Mouse (Mus musculus): ENCODE measurements around the gene Bahcc1. TPM values are rescaled to one million over a fixed set of nuclear protein-coding genes. Genes with fewer than 3 reads are reported as not detected.

The Bahcc1 gene
- polyA plus RNA-seq, 1 experiment from 2014 or later, result 3.1 TPM

DNA sequence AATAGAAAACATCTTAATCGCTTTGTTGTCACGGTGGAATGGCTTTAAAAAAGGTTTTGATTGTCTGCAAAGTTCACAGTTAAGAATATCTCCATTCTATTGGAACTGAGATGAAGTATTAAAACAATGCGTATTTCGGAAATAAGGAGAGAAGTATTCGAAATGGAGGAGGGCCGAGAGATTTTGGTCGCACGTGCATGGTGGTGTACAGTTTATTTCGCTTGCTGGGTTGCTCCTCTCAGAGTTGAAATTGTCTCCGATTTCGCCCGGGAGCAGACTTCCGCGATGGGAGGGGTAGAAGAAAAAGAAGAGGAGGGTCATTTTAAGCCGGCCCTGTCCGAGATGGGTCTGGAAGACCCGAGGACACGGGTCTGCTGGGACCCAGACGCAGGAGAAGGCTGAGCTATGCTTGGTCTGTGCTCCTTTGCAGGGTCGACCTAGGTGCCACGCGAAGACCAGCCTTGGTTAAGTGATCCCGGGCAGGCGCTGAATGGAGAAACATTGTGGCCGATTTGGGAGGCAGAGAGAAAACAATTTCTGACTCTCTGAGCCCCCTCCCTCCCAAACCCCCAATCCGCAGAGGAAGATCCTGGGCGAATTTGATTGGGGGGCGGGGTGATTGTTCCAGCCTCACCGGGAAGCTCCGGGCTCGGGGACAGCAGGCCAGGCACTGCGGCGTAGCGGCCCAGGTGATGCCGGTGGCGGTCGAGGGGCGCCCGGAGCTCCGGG, 2.8 kb downstream of the Bahcc1 start:
- no peaks in the 10 kb centered on the region for H3K36me3 ChIP-seq (ENCODE audit: control insufficient read depth, insufficient read depth)
- H3K4me3 ChIP-seq (ENCODE audit: low read depth, low read length), result peak overlapping the region; percentile 82
- H3K9me3 ChIP-seq (ENCODE audit: control insufficient read depth), result no peaks in the 10 kb centered on the region
- H3K9ac ChIP-seq (ENCODE audit: low read depth, low read length), result peak overlapping the region; percentile 92
- H3K4me1 ChIP-seq (replicated peaks; ENCODE audit: control insufficient read depth, insufficient read depth, low read length), result peaks cover 9% of the 10 kb centered on the region; the same call in 1 of the 2 replicates
- no peak for ATAC-seq
- no peaks in the 10 kb centered on the region for H3K27me3 ChIP-seq (replicated peaks; ENCODE audit: control insufficient read depth, insufficient read depth, low read length)
- peak overlapping the region; percentile 97 for H3K4me2 ChIP-seq (replicated peaks; ENCODE audit: low read depth)
- peak overlapping the region; percentile 78 for H3K27ac ChIP-seq (ENCODE audit: low read depth, low read length)
- under 1% methylated on average over 40 of the region's 40 CpGs for WGBS
- no peak for TF ChIP-seq CTCF (IDR thresholded peaks at IDR 0.05; ENCODE audit: low read depth)

DNA sequence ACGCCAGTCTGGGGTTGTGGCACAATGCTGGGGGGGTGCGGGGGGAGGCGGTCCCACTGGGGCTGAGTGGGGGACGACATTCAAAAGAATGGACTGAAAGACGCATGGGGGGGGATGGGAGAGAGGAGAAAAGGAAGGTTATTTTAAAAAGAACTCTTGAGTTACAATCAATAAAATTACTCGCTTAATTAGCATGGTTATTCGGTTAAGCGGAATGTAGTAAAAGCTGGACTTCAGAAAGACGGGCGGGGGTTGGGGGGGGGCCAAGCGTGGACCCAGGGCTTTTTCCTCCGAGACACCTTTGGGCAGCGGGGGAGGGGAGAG, 3.3 kb downstream of the Bahcc1 start:
- no peak for TF ChIP-seq CTCF (IDR thresholded peaks at IDR 0.05; ENCODE audit: low read depth)
- Histone ChIP-seq H3K9ac (ENCODE audit: low read depth, low read length) (peak overlapping the region; percentile 92), H3K4me2 (replicated peaks; ENCODE audit: low read depth) (peak overlapping the region; percentile 97), H3K9me3 (ENCODE audit: control insufficient read depth) (no peaks in the 10 kb centered on the region), H3K36me3 (ENCODE audit: control insufficient read depth, insufficient read depth) (no peaks in the 10 kb centered on the region), H3K4me1 (replicated peaks; ENCODE audit: control insufficient read depth, insufficient read depth, low read length) (peaks cover 9% of the 10 kb centered on the region; the same call in 1 of the 2 replicates), H3K4me3 (ENCODE audit: low read depth, low read length) (peak overlapping the region; percentile 82), H3K27me3 (replicated peaks; ENCODE audit: control insufficient read depth, insufficient read depth, low read length) (no peaks in the 10 kb centered on the region), H3K27ac (ENCODE audit: low read depth, low read length) (peak overlapping the region; percentile 78)
- ATAC-seq, result no peak
- WGBS, result under 1% methylated on average over 11 of the region's 13 CpGs

DNA sequence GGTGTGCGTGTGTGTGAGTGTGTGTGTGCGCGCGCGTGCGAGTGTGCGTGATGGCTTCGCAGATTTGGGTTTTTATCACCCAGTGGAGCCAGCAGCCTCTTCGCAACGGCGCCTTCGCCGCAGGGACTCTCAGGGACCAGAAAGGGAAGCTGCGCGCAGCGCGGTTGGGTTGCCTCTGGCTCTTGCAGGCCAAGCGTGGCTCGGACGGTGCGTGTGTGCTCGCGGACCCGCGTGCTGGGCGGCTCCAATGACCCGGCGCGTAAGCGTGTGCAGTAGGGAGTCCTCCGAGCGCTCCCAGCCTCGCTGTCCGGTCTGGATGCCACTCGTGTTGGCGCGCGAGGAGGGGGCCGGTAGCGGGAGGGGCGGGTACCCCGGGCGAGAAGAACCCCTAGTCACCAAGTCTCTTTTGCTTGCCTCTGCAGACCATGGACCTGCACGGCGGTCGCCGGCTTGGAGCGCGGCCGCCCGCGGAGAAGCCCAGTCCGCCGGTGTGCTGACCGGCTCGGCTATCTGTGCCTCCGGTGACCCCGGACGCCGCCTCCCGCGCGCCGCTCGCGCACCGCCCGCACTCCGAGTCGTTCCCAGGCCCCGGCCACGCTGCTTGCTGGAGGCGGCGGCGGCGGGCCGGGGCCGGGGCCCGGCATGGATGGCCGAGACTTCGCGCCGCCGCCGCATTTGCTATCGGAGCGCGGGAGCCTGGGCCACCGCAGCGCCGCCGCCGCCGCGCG, 3.9 kb downstream of the Bahcc1 start:
- Histone ChIP-seq H3K4me2 (replicated peaks; ENCODE audit: low read depth) (peak overlapping the region; percentile 97), H3K27me3 (replicated peaks; ENCODE audit: control insufficient read depth, insufficient read depth, low read length) (no peaks in the 10 kb centered on the region), H3K36me3 (ENCODE audit: control insufficient read depth, insufficient read depth) (no peaks in the 10 kb centered on the region), H3K9ac (ENCODE audit: low read depth, low read length) (peak overlapping the region; percentile 92), H3K4me1 (replicated peaks; ENCODE audit: control insufficient read depth, insufficient read depth, low read length) (peaks cover 14% of the 10 kb centered on the region), H3K27ac (ENCODE audit: low read depth, low read length) (peak overlapping the region; percentile 78), H3K4me3 (ENCODE audit: low read depth, low read length) (peak overlapping the region; percentile 82), H3K9me3 (ENCODE audit: control insufficient read depth) (no peaks in the 10 kb centered on the region)
- no peak for TF ChIP-seq CTCF (IDR thresholded peaks at IDR 0.05; ENCODE audit: low read depth)
- ATAC-seq, result no peak
- WGBS, result under 1% methylated on average over 66 of the region's 96 CpGs

DNA sequence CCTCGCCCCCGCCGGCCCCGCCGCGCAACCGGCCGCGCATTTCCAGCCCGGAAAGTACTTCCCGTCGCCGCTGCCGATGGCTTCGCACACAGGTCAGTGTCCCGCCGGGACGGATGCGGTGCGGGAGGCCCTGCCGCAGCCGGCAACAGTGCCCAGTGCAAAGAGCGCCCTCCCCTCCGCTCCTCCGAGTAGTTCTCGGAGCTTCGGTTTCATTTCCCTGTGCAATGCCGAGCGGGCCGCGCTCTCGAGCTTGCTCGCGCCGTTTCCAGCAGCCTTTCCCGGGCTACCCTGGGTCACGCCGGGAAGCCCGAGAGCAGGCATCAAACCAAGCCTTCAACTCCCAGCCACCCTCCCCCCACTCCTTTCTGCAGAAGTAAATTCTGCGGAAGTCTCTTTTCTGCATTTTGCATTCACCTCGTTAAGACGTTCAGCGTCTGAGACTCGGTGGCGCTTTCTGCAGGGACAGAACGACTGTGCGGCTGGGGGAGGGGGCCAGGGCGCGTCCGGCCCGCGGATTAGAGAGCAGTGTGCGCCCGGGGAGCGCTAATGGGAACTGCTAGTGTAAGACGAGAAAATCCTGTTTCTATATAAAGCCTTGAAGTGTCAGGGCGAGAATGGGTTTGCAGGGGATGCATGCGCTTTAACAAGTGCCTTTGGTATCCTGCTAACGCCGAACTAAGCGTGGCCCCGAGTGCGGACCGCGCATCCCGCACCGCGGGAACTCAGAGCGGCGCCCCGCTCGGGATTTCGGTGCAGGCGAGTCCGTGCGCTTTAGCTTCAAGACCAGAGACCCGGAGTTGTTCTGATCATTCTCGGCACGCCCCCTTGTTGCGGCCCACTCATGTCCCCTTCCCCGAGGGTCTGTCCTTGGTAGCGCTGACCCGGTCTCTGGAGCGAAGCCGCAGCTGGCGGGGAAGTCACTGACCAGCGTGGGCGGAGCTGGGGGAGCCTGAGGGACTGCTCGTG, 4.7 kb downstream of the Bahcc1 start:
- peak overlapping the region; percentile 82 for H3K4me3 ChIP-seq (ENCODE audit: low read depth, low read length)
- H3K27ac ChIP-seq (ENCODE audit: low read depth, low read length), result peak overlapping the region; percentile 78
- no peaks in the 10 kb centered on the region for H3K36me3 ChIP-seq (ENCODE audit: control insufficient read depth, insufficient read depth)
- peak overlapping the region; percentile 92 for H3K9ac ChIP-seq (ENCODE audit: low read depth, low read length)
- H3K4me2 ChIP-seq (replicated peaks; ENCODE audit: low read depth), result peak overlapping the region; percentile 97
- no peak for ATAC-seq
- no peaks in the 10 kb centered on the region for H3K27me3 ChIP-seq (replicated peaks; ENCODE audit: control insufficient read depth, insufficient read depth, low read length)
- 1% methylated on average over 89 of the region's 89 CpGs for WGBS
- H3K4me1 ChIP-seq (replicated peaks; ENCODE audit: control insufficient read depth, insufficient read depth, low read length), result peaks cover 16% of the 10 kb centered on the region
- no peak for TF ChIP-seq CTCF (IDR thresholded peaks at IDR 0.05; ENCODE audit: low read depth)
- H3K9me3 ChIP-seq (ENCODE audit: control insufficient read depth), result no peaks in the 10 kb centered on the region

DNA sequence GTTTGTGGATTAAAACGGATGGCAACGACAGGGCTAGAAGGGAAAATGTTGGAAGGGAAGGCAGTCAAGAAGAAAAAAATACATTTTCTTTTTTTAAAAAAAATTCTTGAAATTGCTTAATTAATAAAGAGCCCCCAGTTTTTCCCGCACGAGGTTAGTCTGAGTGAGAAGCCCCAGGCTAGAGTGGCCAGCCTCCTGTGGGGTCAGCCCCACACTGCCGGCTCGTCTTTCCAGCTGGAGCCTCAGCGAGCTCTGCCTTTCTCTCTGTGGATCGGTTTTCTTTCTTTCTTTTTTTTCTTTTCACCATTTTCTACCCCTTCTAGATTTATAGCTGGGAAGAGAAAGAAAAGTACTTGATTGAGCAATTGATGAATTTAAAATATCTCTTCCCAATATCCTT, 5.6 kb downstream of the Bahcc1 start:
- ATAC-seq, result no peak
- H3K4me2 ChIP-seq (replicated peaks; ENCODE audit: low read depth), result peak overlapping the region; percentile 97
- H3K9me3 ChIP-seq (ENCODE audit: control insufficient read depth), result no peaks in the 10 kb centered on the region
- peak overlapping the region; percentile 92; the same call in 1 of the 2 replicates for H3K9ac ChIP-seq (ENCODE audit: low read depth, low read length)
- peaks cover 21% of the 10 kb centered on the region for H3K4me1 ChIP-seq (replicated peaks; ENCODE audit: control insufficient read depth, insufficient read depth, low read length)
- no peaks in the 10 kb centered on the region for H3K27me3 ChIP-seq (replicated peaks; ENCODE audit: control insufficient read depth, insufficient read depth, low read length)
- TF ChIP-seq CTCF (IDR thresholded peaks at IDR 0.05; ENCODE audit: low read depth), result no peak
- H3K27ac ChIP-seq (ENCODE audit: low read depth, low read length), result peak overlapping the region; percentile 78; the same call in 1 of the 2 replicates
- 13% methylated on average over 8 of the region's 8 CpGs for WGBS
- H3K36me3 ChIP-seq (ENCODE audit: control insufficient read depth, insufficient read depth), result no peaks in the 10 kb centered on the region
- peak overlapping the region; percentile 82 for H3K4me3 ChIP-seq (ENCODE audit: low read depth, low read length)
